Mouse (Mus musculus) liver (tissue): ENCODE measurements at regions not wholly inside any gene's neighbourhood (a gene's known extent, or its start where the extent isn't known, plus 50 kb on each side); places are given as distances from the start of the nearest gene placed in this dataset.

Source experiments
- DNase-seq: peaks from one replicate; pipeline ENCODE4 v3.0.0-alpha.2; 2020; ENCODE audit warnings: mixed read lengths

DNA sequence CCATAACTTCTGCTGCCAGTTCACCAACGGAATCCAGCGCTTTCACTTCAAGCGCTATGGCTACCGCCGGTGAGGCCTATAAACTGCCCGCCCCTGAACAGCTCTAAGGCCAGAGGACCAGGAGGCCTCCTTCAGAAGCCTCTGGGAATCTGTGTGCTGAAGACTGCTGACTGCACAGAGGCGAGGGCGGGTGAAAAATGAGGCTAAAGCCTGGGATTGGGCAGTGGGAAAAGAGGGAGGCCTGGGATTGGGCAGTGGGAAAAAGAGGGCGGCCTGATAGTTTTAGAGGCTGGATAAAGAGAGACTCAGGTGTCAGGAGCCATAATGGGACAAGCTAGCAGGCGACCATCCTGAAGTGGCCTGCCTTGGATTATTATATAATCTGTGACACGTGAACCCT lies 80.8 kb downstream of the Plekhb2 start:
- no peak for DNase-seq

DNA sequence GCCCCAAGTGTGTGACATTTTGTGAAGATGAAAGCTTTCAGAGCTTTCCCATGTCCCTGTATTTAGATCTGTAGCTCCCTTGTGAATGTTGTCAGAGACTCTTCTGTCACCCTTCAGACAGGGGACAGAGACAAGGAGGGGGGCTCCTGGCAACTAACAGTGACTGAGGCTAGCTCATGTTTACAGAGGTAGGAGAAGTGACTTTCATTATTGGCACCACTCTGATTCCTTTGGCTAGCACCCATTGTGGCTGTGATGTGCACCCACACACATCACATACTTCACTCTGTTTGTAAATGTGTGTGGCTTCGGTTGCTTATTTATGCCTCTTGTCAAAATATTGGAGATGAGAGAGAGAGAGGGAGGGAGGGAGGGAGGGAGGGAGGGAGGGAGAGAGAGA lies 93.4 kb downstream of the Plekhb2 start:
- DNase-seq = no peak

DNA sequence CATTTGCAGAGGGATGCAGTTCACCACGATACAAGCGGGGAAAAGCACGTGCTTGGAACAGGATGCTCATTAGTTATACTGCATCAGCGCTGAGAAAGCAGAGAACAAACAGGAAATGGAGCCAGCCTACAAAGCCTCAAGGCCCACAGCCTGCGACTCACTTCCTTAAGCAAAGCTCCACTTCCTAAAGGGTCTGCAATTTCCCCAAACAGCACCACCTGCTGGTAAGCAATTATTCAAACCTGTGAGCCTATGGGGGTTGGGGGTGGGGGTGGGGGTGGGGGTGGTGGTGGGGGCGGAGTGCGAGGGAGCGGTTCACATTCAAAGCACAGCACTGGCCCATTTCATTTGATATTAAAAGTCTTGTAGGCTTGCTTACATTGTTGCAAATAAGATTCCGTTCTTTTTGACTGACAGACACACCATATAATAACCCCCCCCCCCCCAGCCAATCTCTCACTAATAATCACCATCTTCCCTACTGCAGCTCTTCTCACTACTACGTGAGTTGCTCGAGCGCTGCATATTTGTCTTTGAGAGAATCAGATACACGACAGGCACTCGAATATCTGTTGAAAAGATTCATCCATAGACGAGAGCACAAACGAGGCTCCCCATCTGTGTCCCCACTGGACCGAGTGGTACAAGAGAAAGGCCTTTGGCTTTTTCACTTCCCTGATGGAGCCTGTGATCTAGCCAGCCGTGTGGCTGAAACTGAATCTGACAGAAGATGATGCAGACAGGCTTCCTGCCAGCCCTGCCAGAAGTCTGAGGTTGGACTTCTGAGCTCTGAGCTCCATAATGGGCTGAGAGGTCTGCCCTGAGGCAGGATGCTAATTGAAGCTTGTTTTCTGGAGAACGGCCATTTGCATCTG lies 112.1 kb downstream of the Plekhb2 start:
- DNase-seq = no peak

DNA sequence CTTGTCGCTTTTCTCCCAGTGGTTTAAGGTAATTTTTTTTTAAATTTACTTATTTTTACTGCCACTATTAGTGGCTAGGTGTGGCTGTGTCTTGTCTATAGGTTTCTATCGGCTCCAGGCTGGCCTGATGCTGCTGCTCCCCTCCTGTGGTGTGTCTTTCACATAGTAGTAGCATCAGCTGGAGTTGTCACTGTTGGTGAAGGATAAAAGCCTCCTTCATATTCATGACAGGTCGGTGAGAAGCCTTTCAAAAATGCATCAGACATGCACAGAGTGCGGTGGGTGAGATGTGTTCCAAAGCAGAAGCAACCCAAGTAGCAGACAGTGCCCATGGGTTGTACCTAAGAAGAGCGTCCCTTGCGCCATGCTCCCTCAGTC lies 112.7 kb downstream of the Plekhb2 start:
- no peak for DNase-seq

DNA sequence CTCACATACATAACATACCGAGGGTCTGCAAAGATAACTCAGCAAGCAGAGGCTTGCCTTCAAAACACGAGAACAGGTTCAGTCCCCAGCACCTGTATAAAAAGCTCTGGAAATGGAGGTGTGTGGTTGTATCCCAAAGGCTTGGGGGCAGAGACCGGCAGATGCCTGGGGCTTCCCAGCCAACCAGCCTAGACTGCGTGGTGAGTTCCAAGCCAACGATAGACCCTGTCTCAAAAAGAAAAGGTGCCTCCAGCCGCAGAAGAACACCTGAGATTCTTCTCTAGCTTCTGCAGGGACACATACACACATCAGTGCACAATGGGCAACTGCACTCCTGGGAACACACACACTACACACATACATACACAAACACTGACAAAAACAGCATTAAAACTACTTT lies 125.0 kb downstream of the Plekhb2 start:
- no peak for DNase-seq

DNA sequence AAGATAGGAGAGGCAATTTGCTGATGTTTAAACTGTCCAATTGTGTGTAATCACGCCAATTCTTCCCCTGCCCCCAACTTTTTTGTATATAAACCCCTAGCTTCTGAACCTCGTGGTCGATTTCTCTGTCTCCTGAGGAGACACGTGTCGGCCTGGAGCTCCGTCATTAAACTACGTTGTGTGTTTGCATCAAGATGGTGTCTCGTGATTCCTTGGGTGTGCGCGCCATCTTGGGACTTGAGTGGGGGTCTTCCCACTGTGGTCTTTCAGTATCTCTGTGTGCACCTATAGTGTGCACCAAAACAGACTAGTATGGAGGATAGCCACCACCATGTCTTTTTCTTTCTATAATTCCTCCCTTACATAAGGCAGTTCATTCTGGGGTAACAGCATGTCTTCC lies 128.4 kb downstream of the Plekhb2 start:
- DNase-seq = no peak

DNA sequence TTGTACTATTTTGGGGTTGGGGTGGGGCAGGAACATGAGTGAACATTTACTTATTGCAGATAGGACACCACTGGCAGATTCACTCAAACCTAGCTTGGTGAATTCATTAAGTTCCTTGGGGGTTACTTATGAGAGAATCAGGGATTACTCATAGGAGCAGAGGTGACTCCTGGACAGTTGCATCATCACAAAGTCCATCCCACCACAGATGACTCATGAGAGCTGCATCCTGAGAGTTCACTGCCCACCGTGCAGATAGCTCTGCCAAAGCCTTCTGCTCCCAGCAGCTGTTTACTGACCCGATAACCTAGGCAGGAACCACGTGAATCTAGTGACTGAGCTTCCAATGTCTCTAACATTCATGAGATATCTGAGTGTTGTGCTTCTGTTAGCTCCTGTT lies 129.6 kb downstream of the Plekhb2 start:
- no peak for DNase-seq

DNA sequence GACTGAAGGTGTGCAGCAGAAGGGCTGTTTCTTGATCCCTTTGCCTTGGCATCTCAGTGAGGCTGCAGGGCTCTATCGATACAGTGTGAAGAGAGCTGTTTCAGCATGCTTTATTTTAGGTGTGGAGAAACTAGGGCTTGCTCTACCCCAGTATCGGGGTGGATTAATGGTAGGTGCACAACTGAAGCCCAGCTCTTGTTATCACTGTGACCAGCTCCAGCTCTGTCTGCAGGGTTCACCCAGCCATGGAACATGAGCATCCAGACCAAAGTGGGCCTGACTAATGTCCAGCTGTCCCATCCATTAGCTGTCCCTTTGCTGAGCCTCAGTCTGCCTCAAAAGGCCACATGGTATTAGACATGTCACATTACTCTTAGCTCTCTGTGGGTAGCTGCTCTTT lies 132.2 kb downstream of the Plekhb2 start:
- DNase-seq = no peak

DNA sequence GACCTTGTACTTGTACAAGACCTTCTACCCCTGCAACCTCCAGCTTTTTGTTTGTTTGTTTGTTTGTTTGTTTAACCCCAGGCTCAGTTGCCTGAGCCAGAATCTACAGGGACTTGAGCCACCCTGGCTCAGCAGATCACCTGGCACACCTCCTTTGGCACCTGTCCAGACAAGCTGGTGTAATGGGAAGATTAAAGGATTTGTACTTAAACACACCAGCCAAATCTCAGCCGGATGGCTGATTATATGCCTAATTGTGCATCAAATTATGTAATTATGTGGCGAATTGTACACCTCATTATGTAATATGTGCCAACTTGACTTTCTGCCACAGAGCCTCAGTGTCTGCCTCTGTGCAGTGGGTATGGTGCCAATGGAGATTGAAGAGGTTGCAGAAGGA lies 133.2 kb downstream of the Plekhb2 start:
- DNase-seq = no peak

DNA sequence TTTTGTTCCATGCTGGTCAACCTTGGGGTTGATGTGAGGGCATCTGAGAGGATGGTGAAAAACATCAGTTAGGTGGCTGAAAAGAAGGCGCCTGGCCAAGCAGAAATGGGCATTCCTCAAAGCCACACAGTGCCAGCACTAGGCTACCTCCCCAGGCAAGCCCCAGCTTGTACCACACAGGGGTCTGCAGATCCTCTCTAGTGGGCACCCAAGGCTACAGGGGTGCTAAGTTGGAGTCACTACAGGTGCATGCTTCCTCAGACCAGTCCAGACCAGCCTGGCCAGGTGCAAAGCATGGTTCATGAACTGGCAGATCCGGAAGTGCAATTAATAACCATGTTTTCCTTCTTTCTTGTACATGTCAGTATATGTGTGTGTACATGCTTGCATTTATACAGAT lies 137.1 kb downstream of the Plekhb2 start:
- DNase-seq = no peak

DNA sequence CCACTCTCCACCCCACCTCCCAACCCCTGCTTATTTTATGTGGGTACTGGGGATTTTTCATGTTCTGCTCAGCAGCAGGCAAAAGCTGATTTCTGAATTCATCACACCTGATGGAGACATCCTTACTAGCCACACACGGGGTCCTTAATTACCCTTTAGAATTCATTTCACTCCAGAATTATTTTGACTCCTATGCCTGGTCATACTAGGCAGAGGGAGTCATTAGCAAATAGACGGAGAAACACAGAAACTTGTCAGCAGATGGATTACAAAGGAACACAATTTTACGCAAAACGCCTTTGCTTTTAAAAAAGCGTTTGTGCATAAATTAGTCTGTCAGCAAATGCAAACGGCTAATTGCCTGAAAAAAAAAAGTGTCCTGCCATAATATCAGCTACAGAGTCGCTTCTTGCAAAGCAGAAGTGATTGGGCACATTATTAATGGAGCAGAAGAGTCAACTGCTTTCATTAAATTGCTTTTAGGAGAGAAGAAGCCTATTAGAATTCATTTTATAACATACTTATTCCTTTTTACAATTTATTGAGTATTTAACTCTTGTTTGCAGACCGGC lies 138.0 kb downstream of the Plekhb2 start:
- DNase-seq = no peak

DNA sequence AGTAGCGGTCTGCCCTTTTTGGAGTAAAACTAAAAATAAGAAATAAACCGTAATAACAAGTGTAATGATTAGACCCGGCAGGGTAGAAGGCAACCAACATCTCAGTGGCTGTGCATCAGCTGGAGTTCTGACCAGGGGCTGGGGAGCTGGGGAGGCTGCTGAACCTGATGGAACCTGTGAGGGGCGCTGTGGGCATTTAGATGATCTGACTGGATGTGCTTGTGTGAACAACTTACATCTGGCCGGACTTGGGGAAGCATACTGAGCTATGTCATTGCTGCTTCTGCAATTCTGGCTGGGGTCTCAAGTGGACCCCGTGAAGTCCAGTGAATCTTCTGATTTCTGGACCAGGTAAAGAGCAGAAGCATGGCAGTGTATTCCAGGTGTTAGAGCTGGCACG lies 138.4 kb downstream of the Plekhb2 start:
- DNase-seq = no peak

DNA sequence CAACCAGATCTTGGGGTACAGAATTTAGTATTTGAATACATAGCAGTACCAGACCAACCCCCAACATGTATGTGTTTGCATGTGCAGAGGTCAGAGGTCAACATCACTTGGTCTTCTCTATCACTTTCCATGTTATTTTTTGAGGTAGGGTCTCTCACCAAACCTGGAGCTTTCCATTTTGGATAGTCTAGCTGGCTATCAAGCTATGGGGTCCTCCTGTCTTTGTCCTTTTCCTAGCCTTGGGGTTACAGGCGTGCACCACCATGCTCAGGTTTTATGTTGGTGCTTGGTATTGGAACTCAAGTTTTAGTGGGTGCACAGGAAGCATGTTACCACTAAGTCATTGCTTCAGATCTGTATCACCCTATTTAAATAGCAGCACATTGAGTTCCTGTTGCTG lies 151.0 kb downstream of the Plekhb2 start:
- no peak for DNase-seq

DNA sequence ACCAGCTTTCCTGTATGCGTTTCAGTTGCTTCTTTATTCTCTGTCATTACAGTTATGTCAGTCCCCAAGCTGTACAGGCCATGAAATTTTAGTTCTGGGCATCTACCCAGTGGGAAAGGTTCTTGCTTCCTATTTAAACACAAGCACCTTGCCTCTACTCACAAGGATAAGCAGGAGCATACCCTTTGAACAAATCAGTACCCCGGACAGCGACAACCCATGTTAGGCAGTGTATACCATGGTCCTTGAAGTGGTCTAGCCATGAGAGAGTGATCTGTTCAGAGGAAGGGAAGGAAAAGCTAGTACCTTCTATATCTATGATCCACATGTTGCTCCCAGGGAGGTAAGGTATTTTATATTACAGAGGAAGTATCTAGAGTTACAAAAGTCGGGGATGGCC lies 167.7 kb downstream of the Plekhb2 start:
- peak; percentile 45 for DNase-seq

DNA sequence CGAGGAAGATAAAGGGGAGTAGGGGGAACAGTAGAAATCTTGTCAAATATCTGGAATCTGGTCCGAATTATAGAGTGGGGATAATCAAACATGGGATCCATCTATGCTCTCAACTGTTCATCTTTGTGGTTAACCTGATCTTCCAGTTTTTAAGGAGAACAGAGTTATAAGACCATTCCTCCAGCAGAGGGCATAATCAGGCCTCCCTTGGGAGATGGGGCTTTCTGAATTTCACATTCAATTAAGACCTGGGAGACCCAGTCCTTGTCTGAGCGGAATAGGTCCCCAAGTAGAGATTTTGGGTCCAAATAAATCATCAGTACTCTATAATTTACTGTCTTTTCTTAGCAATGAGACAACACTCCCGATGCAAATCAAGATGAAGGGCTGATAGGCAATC lies 182.8 kb downstream of the Plekhb2 start:
- DNase-seq = no peak

DNA sequence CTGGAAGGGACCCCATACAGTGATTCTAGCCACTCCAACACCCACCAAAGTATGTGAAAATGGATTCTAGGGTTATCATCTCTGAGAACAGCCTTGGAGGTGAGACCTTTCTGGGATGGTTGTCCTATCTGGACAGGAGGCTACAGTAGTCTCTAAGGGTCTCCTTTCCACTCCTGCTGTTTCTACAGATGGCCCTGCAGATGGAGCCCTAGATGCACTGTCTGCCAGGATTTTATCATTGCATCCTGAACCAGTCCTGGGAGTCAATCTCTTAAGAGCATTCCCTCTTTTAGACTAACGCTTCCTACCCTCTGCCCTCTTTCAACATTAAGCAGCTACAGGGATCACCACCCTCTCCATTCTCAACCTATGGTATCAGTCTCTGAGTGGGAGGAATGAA lies 223.0 kb downstream of the Plekhb2 start:
- DNase-seq = no peak

DNA sequence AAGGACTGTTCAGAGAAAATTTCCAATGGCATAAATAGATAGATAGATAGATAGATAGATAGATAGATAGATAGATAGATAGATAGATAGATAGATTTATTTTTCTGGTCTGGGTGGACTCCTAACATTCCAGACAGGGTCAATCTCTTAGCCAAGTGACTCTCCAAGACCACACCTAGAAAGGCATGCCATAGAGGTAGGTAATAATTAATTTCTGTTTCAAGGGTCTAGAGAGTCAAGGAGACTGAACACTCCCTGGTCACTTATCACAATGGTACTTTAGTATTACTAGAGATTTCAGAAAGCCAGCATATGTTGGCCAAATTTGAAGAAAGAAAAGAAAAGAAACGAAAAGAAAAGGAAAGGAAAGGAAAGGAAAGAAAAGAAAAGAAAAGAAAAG lies 245.1 kb downstream of the Plekhb2 start:
- no peak for DNase-seq

DNA sequence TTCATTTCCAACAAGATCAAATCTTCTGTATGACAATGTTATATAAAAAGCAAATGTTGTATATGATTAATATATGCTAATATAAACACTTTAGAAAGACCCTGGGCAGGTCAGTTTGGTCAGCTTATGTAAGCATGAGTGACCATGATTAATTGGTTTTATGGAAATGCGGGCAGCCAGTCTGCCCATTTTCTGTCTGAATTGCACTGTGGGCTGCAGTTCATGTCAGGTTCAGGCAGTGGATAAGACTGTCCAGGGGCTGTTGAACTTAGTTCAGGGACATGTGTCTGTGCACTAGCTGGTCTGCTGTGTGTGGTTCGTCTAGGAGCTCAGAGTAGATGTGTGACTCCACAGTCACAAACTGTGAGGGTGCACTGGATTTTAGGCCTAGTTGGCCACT lies 246.0 kb downstream of the Plekhb2 start:
- no peak for DNase-seq

DNA sequence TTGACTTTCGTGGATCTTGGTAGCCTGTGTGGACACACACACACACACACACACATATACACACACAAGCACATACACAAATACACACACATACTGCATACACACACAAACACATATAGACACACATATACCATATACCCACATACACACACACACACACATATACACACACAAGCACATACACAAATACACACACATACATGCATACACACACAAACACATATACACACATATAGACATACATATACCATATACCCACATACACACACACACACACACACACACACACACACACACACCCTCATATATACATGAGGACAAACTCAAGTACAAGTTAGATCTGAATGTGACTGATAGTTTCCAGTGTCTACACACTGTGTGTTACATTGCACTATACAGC lies 256.9 kb downstream of the Plekhb2 start:
- DNase-seq = no peak

DNA sequence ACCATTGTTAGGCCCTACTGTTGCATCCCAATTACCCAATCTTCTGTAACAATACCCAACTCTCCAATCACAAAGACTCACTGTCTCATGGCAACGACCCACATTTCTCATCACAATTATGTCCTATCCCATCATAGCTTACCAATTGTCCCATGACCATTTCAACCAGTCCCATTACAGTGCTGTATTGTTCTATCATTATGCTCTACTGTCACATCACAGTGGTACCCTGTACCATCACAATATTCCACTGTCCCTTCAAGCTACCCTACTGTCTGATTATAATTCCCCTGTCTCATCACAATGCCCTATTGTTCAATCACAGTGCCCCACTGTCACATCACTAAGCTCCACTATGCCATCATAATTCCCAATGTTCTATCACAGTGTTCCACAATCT lies 260.0 kb downstream of the Plekhb2 start:
- DNase-seq = no peak

DNA sequence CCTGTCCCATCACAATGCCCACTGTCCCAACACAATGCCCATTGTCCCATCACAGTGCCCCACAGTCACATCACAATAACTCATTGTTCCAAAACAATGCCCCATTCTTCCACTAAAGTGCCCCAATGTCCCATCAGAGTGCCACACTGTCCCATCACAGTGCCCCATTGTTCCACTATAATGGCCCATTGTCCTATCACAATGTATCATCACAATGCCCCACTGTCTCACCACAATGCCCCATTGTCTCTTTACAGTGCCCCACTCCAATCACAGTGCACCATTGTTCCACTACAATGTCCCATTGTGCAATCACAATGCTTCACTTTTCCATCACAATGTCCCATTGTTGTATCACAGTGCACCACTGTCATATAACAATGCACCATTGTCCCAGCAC lies 265.7 kb downstream of the Plekhb2 start:
- no peak for DNase-seq

DNA sequence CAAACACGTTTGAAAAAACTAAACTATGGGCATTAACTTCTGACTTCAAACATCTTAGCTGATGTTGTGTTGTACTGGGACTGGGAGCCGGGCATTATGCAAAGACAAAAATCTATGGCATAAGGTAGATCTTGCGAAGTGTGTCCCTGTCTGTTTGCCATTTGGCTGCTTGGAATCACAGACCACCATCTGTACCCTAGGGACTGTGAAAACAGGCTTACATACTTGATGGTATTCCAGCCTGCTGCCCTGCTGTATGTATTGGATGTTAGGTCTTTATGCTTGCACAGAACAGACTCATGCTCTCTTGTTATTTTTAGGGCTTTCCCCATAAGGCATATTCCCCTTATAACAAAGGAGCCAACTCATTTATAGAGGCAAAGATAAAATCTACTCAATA lies 288.1 kb downstream of the Plekhb2 start:
- DNase-seq = no peak

DNA sequence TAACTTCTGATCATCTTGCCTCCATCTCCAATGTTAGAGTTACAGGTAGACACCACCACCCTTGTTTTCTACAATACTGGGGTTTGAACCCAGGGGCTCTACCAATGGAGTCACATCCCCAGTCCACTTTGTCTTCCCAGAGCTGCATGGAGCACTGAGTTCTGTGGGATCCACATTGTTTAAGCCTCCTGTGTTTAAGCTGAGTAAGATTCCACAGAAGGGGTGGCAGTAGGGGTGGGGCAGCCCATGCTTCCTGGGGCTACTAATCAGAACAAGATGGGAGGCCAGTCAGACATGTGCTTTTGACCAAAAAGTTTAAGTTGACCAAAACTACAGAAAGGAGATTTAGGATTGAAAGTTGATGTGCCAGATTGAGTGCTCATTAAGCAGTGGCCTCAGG lies 299.3 kb downstream of the Plekhb2 start:
- no peak for DNase-seq

DNA sequence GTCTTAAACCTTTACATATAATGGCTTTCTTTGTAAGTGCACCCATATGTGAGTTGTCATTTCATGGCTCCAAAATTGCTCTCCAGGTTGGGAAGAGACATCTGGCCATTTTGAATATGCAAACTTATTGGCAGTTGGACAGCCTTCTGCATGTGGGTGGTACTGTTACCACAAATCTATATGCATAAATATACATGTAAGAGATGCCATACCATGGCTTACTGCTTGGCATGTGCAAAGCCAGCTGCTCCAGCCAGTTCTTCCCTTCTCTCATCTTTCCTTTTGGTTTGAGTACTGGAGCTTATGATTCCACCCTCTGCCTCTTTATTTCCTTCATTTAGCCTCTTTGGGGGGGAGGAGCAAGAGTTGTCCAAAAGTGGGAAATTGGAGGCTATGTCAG lies 312.7 kb downstream of the Plekhb2 start:
- DNase-seq = no peak

DNA sequence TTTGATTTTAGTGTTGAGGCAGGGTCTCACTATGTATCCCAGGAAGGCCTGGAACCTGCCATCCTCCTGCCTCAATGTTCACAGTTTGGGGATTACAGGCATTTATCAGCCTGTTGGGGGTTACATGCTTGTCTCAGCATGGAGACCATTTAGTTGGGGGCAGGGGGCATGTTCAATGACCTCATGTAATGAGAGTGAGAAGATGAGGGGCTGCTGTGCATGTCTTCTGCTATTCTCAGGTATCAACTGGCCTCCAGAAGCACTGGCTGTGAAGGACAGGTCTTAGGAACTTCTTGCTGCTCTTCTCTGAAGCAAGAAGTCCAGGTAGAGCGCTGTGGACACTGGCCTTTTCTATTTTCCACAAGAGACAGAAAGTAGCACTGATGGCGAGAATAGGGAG lies 350.9 kb downstream of the Plekhb2 start:
- no peak for DNase-seq
